Mouse (Mus musculus): ENCODE results near the gene Cldnd1.

Gene Cldnd1

GRCm38 (mm10) chr16:58727477-58728131 lies at the start of gene Cldnd1:
Cldnd1 (plus strand) TSS chr16:58727910.
- peak; percentile 93 for DNase-seq (ENCODE audit: low spot score)

GRCm38 (mm10) chr16:58678660-58679059 lies 49.0 kb upstream of the Cldnd1 start:
- no peak for DNase-seq (ENCODE audit: low spot score)

- DNase-seq (ENCODE audit: low spot score) = no peak
Measured at GRCm38 (mm10) chr16:58682046-58682445, 45.7 kb upstream of the Cldnd1 start.

GRCm38 (mm10) chr16:58682870-58683269 lies 44.8 kb upstream of the Cldnd1 start:
- no peak for DNase-seq (ENCODE audit: low spot score)

DNA sequence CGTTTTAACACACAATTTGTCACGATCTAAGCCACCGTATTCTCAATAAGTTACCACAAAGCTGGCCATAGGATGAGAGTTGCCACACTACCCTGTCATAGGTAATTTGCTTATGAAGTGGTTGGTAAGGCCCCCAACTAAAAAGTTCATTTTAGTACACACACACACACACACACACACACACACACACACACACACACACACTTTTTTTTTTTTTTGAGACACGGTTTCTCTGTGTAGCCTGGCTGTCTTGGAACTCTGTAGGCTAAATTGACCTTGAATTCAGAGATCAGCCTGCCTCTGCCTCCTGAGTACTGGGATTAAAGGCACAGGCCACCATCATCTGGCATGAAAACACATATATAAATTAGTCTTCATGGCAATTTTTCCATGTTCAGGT lies 43.8 kb upstream of the Cldnd1 start:
- DNase-seq (ENCODE audit: low spot score) = no peak

DNA sequence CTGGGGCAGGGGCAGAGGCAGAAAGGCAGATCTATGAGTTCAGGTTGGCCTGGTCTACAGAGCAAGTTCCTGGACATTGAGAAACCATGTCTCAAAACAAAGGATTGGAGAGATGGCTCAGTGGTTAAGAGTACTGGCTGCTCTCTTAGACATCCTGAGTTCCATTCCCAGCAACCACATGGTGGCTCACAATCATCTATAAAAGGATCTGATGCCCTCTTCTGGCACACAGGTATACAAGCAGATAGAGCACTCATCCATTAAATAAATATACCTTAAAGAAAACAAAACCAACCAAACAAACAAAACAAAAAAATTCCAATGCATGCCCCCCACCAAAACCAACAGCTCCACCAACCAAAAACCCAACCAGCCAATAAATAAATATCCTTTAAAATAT lies 43.2 kb upstream of the Cldnd1 start:
- DNase-seq (ENCODE audit: low spot score) = no peak

DNA sequence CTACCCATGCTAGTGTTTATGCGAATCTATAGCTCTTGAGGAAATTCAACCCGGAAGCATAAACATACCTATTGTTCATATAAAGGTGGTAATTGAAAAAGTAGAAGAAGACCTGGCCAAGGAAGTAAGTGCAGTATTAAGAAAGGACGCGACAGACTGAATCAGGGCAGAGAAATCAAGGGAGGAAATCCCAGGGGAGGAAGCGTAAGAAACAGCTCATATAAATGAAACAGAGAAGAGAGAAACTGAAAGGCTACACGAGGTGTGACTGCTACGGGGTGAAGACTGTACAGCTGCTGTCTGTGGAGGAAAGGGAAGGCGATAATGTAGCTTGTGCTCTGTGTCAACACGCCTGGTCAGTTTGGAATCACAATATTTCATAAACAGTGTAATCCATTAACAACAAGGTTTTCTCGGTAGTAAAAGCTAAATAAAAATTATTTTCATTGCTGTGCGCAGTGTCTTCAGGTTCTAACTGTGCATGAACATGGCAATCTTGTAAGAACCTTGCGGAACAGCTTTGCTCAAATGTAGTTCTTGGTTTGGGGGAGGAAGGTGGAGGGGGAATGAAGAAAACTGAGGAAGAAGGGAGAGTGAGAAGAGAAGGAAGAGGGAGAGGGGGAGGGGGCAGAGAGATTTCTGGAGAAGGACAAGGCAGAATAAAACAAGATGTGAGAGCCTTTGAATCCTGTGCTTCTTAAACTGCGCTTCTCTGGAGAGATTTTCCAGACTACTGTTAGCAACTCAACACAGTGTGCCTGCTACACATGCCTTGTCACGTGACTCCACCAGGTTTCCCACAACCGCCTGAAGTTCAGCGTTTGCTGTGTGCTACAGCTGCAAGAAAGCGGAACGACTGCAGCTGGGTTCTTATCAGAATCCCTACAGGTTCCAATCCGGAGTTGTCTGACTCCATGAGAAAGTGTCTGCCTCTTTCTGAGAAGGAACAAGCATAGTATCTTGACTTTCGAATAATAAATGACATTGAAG lies 41.9 kb upstream of the Cldnd1 start:
- DNase-seq (ENCODE audit: low spot score) = no peak

DNA sequence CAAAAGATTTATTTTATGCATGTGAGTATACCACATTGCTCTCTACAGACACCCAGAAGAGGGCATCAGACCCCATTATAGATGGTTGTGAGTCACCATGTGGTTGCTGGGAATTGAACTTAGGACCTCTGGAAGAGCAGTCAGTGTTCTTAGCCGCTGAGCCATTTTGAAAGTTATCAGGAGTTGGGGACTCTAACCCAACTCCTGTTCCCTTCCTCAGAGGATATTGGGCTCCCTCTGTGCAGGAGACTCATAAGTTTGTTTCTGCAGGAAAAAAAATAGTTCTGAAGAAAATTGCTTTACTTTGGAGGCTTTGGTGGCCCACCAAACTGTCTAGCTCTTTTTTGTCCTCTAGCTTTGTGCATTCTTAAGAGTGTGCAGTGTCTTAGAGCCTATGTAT lies 39.2 kb upstream of the Cldnd1 start:
- no peak for DNase-seq (ENCODE audit: low spot score)

- DNase-seq (ENCODE audit: low spot score) = no peak
Measured at GRCm38 (mm10) chr16:58689555-58690169, 38.0 kb upstream of the Cldnd1 start.

DNA sequence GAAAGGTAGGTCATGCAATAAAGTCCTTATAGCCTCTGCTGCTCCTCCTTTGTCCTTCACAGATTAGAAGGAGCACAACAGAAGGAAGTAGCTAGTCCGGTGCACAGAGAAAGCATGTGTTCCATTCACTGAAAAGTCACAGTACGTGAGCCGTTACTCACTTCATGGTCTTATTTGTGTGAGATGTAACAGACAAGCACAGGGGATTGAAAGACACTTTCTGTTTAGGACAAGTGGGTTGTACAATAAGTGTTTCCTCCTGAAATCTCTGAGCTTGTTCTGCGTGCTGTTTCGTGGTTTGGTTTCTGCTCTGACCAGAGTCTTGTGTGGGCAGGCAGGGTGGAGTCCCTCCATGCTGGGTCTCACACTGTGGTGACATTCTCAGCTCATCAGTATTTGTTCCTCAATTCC lies 37.4 kb upstream of the Cldnd1 start:
- no peak for DNase-seq (ENCODE audit: low spot score)

DNA sequence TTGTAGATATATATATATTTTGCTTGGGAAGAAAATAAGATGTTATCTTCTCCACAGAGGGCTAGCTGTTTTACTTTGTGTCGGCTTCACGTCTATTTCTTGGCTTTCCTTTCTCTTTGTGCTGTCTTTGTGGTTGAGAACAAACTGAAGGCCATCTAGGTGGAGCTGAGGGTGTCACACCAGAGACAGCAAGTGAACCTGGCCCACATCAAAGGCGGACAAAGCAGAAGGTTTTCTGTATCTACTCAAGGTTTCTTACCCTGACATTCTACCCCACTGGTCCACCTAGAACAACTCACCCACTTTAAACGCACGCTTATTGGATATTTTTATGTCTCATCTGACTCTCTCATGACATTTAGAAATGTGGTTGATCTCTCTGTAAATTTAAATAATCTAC lies 33.6 kb upstream of the Cldnd1 start:
- DNase-seq (ENCODE audit: low spot score) = no peak

DNA sequence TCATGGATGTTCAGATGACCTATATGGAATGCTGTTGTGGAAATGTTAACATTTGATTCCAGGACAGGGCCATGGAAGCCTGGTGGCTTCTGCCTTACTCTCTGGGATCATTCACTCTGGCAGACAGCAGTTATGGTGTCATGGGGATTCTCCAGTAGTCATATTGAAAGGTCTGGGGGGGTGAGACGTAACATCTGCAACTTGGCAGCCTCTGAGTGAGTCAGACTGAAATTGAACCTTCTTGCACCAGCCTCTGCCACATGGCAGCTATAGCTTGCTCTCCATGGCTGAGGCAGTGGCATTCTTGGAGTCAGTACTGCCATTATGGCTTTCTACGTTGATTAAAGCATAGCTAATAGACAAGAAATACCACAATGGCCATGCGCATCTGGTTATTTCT lies 30.9 kb upstream of the Cldnd1 start:
- DNase-seq (ENCODE audit: low spot score) = no peak

GRCm38 (mm10) chr16:58697261-58697660 lies 30.4 kb upstream of the Cldnd1 start:
- no peak for DNase-seq (ENCODE audit: low spot score)

DNA sequence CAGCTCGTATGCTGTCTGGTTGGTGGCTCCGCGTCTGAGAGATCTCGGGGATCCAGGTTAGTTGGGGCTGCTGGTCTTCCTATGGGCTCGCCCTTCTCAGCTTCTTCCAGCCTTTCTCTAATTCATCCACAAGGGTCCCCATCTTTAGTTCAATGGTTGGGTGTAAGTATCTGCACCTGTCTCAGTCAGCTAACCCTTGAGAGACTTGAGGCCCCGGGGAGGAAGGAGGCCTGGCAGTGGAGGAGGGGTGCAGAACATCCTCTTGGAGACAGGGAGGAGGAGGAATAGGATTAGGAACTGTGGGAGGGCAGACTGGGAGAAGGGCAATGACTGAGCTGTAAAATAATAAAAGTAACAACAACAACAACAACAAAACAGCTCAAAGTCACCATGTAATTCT lies 27.5 kb upstream of the Cldnd1 start:
- no peak for DNase-seq (ENCODE audit: low spot score)

- DNase-seq (ENCODE audit: low spot score) = no peak
Measured at GRCm38 (mm10) chr16:58700816-58701424, 26.8 kb upstream of the Cldnd1 start.

DNA sequence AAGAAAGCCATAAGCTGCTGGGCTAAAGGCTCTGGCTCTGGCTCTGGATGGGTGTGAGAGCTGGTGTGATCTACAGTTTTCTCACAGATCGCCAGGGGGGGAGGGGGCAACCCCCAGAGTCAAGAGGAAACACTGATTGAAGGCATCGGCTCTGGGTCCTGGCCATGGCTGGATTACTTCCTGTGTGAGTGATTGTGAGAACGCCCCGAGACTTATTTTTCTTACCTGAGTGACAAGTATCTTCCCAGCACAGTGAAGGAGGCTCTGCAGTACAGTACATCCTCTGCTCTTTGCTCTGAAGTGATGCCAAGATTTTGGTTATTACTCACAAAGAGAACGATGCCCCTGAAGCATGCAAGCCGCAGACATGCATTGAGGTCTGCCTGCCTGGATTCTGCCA lies 25.9 kb upstream of the Cldnd1 start:
- no peak for DNase-seq (ENCODE audit: low spot score)

- no peak for DNase-seq (ENCODE audit: low spot score)
Measured at GRCm38 (mm10) chr16:58702329-58702932, 25.3 kb upstream of the Cldnd1 start.

DNA sequence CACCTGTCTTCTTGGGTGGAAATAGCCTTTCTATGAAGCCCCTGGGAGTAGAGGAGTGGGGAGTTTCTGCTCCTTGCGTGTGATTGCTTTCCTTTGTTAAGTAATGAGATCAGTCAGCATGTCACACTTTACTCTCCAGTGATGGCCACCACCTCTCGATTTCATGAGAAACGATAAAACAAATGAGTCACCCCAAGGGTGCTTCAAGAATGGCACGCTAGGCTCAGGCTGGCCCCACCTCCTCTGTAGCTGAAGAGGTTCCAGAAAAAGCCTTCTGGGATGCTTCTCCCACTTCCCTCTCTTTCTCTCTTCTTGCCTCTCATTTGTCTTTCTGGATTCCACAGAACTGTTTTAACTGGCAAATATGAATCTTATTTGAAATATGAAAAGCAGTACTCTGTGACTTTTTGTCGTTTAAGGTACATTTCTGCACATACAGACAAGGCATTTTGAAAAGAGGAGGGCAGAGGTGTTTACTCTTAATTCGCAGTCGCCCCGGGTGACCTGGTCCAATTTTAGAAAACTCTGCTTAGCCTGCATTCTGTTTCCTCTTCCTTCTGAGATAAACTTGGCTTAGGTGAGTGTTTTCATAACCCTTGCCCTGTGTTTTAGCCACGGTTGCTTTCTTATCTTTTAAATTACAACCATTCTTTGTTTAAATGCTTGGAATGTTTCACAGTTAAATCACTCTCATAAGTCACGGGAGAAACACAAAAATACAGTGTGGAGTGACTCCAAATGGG lies 24.2 kb upstream of the Cldnd1 start:
- no peak for DNase-seq (ENCODE audit: low spot score)

- DNase-seq (ENCODE audit: low spot score) = no peak
Measured at GRCm38 (mm10) chr16:58704999-58705398, 22.7 kb upstream of the Cldnd1 start.

- DNase-seq (ENCODE audit: low spot score) = no peak
Measured at GRCm38 (mm10) chr16:58707276-58707905, 20.3 kb upstream of the Cldnd1 start.
